ENCODE assay signal across 31 mouse cellular contexts in the genomic region with DNA sequence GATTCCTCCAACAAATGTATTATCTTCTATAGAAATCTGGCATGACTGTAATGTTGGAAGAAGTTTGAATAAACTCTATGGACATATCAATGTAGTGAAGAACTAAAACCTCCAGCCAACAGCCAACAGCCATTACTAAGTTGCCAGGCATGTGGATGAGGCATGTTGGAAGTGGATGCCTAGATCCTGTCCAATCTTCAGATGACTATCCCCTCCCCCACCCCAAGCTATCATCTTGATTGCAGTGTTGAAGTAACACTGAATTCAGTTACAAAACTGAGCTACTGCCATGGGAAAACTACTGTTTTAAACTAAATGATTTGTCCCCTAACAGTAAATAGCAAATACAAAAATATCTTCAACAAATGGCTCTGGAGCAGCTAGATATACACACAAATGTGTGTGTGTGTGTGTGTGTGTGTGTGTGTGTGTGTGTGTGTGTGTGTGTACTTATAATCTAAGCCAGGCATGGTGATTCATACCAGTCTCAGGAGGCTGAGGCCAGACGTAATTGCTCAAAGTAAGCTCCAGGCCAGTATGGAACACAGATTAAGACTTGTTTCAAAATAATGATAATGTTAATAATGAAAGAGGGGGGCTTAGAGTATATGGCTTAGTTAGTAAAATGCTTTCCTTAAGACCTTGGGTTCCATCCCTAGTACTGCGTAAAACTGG. TPM values are rescaled to one million over a fixed set of nuclear protein-coding genes. Genes with fewer than 3 reads are reported as not detected.
"Had no signal": no experiment of that assay in that cellular context is flagged by ENCODE, and none has a peak within 500 bp of the region (broad histone marks: within the 10 kb centered on the region; RNA-seq: fewer than 3 reads in every experiment).

No protein-coding gene starts in this region.

- H3K27ac ChIP-seq: gastrocnemius, adult 2 months; heart, adult 2 months; heart, embryonic 10.5 days; hindbrain, embryonic 10.5 days; hindbrain, embryonic 12.5 days; hindbrain, embryonic 14.5 days; intestine, embryonic 15.5 days; layer of hippocampus, adult 2 months; left cerebral cortex, adult 2 months; limb, embryonic 10.5 days; limb, embryonic 12.5 days; liver, embryonic 13.5 days had no signal

- H3K9ac ChIP-seq: heart, embryonic 12.5 days; hindbrain, embryonic 12.5 days; hindbrain, embryonic 14.5 days; intestine, embryonic 15.5 days; limb, embryonic 12.5 days; liver, embryonic 13.5 days had no signal

- H3K36me3 ChIP-seq: heart, embryonic 10.5 days; heart, embryonic 12.5 days; hindbrain, embryonic 10.5 days; hindbrain, embryonic 12.5 days; intestine, embryonic 15.5 days; limb, embryonic 10.5 days; limb, embryonic 12.5 days; liver, embryonic 13.5 days had no signal

- H3K4me2 ChIP-seq: heart, embryonic 12.5 days; hindbrain, embryonic 12.5 days; hindbrain, embryonic 14.5 days; intestine, embryonic 15.5 days; limb, embryonic 12.5 days; liver, embryonic 11.5 days; liver, embryonic 13.5 days had no signal

- H3K4me1 ChIP-seq: heart, embryonic 10.5 days; heart, embryonic 12.5 days; hindbrain, embryonic 10.5 days; hindbrain, embryonic 12.5 days; intestine, embryonic 15.5 days; limb, embryonic 10.5 days; limb, embryonic 12.5 days had no signal

- ATAC-seq: hindbrain, embryonic 16.5 days; inflammation-experienced regulatory T-cells, adult 6 months; intestine, embryonic 15.5 days; intestine, postnatal 0 days had no signal

- H3K27me3 ChIP-seq: heart, embryonic 12.5 days; hindbrain, embryonic 12.5 days; intestine, embryonic 15.5 days; limb, embryonic 12.5 days had no signal

- H3K4me3 ChIP-seq: gastrocnemius, adult 2 months; heart, adult 2 months; heart, embryonic 10.5 days; heart, embryonic 12.5 days; hindbrain, embryonic 10.5 days; hindbrain, embryonic 12.5 days; intestine, embryonic 15.5 days; layer of hippocampus, adult 2 months; left cerebral cortex, adult 2 months; limb, embryonic 10.5 days; limb, embryonic 12.5 days; liver, embryonic 13.5 days had no signal

- H3K9me3 ChIP-seq: heart, embryonic 10.5 days; heart, embryonic 12.5 days; hindbrain, embryonic 10.5 days; hindbrain, embryonic 12.5 days; intestine, embryonic 15.5 days; limb, embryonic 10.5 days; limb, embryonic 12.5 days; liver, embryonic 13.5 days had no signal

- DNase-seq: gastrocnemius, adult 2 months; gastrocnemius, postnatal 10 days; gastrocnemius, postnatal 25 days; heart, adult 2 months; heart, postnatal 10 days; heart, postnatal 4 days; kidney, adult 18-20 months; kidney, adult 8-10 months; kidney, postnatal 10 days; kidney, postnatal 25 days; kidney, postnatal 4 days; liver; liver, embryonic 13.5 days had no signal

RNA-seq across cellular contexts. Expression of a gene that starts 17.8 kb away (rescaled TPM):
- polyA plus RNA-seq: heart, adult 2 months; heart, embryonic 10.5 days; heart, embryonic 12.5 days; heart, embryonic 14.5 days; heart, embryonic 16.5 days; inflammation-experienced regulatory T-cells, adult 6 months; intestine, embryonic 15.5 days; kidney, embryonic 14.5 days; kidney, embryonic 16.5 days; liver, embryonic 13.5 days had no signal
